Mouse (Mus musculus) urinary bladder, postnatal 4 days (tissue): ENCODE data around the gene Tdrkh.

Source experiments
- DNase-seq, 2 experiments: peaks; one replicate each; pipeline ENCODE4 v3.0.0; 2021 to 2022; ENCODE audit warnings: low spot score in 2 of 2

The Tdrkh gene

DNA sequence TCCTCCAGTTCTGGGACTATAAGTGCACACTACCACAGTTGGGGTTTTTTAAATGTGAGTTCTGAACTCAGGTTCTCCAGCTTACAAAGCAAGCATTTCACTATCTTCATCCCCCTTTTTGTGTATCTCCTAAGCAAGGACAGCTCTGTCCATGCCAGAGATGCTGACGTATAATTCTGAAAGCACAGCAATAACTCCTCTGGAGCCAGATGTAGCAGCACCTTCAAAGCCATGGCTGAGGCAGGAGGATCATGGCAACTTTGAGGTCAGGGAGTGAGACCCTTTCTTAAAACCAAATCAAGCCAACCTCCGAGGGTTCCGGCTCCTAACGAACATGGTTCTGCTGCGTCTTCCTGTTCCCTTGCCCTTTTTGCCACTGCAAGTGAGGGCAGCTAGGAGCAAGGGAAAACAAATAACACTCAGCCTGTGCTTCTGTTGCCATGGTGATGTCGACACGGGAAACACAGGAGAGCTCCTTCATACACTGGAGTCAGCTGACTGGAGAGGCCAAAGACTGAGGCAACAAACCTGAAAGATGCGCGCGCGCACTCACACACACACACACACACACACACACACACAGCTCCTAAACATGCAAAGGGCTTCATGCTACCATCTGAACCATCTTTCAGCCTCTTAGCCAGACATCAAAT lies 51.0 kb downstream of the Tdrkh start:
- no peak for DNase-seq

DNA sequence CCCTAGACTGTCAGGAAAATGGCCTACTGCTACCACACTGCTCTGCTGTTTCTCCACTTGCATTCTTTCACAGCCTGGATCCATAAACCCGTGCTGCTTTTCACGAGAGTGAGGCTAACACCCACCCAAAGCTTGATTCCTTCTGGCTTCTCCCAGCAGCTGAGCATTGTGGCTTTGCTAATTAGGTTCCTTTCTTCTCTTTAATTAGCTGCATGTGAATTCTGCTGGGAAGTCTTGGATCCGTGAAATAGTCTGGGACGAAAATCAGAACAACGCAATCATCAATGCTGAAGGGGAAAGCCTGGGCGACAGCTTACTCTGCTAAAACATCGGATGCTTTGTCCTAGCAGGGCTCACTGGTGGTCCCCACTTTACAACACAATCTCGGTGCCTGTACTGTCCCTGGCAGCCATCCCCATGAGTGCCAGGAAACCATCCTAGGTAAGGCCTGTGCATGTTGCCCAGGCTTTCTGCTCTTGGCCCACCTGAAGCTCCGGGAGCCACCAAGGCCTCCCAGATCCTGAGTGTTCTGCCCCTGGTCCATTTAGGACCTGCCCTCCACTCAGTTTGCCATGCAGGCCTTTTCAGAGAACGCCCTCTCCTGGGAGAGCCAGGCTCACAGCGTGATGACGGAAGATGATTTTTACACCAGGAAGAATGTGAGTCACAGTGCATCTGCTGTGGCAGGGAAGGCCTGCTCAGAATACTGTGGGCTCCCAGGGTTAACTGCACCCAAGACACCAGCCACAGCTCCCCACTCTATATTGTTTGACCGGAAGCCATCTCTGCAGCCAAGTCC lies 52.8 kb downstream of the Tdrkh start:
- DNase-seq, result no peak

- DNase-seq, result no peak
These were observed 55.9 kb downstream of the Tdrkh start for GRCm38 (mm10) chr3:94468931-94469330.

DNA sequence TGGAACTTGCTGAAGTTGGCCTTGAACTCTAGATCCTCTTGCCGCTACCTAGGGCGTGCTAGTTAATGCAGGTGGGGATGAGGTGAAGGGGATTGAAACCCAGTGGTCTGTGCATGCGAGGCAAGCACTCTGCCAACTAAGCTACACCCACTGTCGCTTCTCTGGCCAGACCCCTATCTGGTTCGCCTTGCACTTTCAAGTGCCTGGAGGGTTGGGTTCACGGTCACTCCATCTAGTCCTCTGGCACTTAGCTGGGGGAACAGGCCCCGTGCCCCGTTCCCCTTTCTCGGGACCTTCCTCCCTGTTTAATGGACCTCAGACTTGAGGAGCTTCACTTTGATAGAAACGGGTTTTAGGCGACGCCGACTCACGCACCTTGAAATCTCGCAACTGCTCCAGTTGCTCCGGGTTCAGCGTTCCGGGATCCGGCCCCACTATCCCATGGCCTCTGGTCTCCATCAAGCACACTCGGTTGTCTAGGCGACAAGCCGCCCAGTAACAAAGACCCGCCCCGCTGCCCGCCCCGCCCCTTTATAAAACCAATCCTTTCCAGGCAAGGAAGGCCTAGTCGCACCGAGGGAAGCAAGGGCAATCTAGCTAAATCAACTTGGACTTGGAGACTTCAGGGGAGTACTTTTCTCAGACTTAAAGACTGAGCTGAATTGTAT lies 59.5 kb downstream of the Tdrkh start:
- DNase-seq, result no peak

GRCm38 (mm10) chr3:94473115-94473505 lies 60.0 kb downstream of the Tdrkh start:
- DNase-seq, result no peak

DNA sequence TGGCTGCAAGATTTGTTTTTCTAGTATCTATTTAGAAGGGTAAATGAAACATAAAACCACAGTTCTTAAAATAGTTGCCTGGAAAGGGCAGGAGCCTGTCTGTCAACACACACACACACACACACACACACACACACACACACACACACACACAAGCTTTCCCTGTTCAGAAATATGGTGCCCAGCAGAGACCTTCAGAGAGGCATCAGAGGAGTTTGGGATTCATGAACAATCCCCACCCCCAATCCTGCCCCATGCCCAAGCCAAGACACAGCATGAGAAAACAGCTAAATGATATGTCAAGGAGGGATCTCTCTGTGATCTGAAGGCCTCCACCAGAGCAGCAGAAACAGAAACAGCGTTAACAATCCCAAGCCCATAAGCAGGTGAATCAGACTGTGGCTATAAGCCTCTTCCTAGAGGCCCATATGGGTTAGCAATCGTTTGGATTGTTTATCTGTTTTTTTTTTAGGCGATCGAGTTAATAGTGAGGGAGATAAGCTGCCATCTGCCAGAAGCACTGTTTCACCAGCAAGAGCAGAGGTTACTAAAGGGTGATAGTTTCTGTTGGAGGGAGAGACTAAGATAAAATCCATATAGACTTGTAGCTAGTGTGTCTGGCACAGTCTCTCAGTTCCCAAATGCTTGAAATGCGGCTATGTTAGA lies 60.6 kb downstream of the Tdrkh start:
- DNase-seq, result no peak

DNA sequence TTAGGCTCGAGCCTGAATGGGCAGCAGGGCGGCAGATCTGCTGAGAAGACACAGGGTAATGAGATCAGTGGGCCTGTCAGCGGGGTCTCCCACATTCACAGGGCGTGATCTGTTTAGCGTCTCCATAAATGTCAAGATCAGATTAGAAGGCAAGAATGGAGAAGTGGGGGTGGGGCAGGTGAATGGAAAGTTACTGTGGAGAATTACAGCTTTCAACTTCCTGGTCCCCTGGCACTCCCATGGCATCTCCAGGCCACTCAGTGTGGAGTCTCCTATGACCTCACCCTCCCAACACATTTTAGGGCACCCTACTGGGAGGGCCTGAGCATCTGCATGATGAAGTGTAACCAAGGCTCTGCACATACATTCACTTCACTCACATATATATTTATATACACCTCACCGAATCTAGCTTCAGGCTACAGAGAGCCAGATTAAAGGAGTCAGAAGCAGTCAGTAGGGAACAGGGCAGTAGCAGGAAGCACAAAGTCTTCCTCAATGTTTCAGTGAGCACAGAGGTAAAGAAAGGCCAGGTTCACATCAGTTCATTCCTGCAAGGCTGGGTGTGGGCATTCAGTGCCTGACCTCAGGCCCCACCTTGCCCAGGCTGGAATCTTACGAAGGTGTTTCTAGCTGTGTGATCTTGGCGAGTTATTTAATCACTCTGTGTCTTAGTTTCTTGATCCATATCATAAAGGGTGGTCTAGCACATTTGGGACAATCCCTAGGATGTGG lies 63.4 kb downstream of the Tdrkh start:
- no peak for DNase-seq

DNA sequence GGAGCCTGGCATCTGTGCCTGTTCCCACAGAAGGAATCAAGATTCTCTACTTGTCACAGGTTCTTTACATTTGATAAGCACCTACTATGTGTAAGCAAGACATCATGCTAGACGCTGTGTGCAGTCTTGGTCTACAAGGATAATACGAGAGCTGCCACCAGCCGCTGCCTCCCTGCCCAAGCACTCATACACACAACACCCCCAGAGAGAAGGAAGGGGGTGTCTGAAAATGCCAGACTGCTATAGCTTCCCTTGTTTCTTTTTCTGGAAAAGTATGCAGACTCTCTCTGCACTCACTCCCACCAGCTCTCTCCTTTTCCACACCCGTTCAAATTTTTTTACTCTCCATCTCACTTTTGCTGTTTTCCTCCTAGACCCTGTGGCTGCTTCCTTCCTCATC lies 64.4 kb downstream of the Tdrkh start:
- no peak for DNase-seq

- no peak for DNase-seq
These were observed 64.9 kb downstream of the Tdrkh start, which contains the start of gene Celf3 for GRCm38 (mm10) chr3:94477981-94478422. Gene Celf3 (plus strand): TSS chr3:94478295.

DNA sequence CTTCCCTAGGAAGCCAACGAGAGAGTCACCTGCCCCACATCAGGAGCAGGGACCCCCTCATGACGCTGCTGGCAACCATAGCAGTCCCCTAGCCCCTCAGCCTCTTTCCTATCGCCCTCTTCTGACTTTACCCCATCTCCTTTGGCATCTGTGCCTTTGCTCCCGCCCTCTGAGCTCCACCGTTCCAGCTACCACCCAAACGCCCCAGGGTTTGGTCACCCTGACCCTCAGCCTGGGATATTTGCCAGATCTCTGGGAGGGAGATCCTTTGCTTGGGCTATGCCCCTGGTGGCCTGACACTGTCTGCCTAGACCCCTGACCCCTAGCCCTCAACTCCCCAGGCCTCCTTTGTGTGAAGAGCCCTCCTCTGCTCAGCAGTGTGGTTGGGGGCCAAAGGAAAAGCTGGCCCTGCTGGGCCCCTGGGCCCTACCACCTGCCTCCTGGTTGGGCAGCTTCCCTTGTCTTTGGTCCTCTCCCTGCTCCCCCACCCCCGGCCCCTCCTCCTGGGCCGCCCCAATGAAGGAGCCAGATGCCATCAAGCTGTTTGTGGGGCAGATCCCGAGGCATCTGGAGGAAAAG lies 65.6 kb downstream of the Tdrkh start:
- no peak for DNase-seq

GRCm38 (mm10) chr3:94479564-94479963 lies 66.5 kb downstream of the Tdrkh start:
- DNase-seq, result no peak

- DNase-seq, result no peak
These were observed 67.3 kb downstream of the Tdrkh start, which contains the start of gene Riiad1 for GRCm38 (mm10) chr3:94480291-94480884. Gene Riiad1 (minus strand): TSS chr3:94480341.

- DNase-seq, result no peak
These were observed 68.4 kb downstream of the Tdrkh start for GRCm38 (mm10) chr3:94481429-94481828.

GRCm38 (mm10) chr3:94482764-94483385 lies 69.8 kb downstream of the Tdrkh start:
- no peak for DNase-seq

DNA sequence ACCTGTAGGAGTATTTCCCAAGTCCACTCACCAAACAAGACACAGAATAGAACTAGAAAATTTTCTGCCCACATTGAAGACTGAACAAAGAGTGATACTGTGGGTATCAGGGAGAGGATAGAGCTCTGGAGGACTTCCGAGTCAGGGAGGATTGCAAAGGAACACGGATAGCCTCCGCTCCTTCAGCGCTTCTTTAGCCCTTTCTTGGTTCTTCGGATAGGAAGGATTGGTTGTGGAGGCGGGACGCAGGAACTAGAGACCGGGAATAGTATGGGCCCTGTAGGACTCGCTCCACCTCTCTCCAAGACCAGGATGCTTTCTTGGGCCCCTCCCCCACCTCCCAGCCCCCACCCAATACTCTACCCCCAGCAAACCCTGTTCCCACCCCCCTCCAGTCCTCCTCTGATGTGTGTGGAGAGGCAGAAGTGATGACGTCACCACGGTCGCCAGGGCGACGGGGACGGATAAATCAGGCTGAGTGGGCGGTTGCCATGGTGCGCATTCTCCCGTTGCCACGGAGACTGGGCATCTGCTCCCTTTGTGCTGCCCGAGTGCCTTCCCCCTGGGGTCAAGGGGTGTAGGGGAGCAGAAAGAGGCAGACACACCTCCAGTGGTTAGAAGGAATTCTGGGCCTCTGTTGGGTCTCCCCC lies 70.8 kb downstream of the Tdrkh start:
- DNase-seq, result no peak
